Mouse (Mus musculus) monocyte, adult 5-6 weeks (primary cell): ENCODE data around the gene Arel1. TPM values are rescaled to one million over a fixed set of nuclear protein-coding genes. Genes with fewer than 3 reads are reported as not detected.

ENCODE experiments used
- ATAC-seq: fragments of 153-309, 156-312 bp; replicated peaks from 2 replicates; pipeline ENCODE4 v1.8.0; 2017; ENCODE audit warnings: mild to moderate bottlenecking; ENCODE audit not compliant: low TSS enrichment, insufficient number of reproducible peaks, severe bottlenecking, poor library complexity, low FRiP score
- total RNA-seq: library from RNA; stranded (forward); fragments of 200-1000, 200-491, 200-594 nt; gene quantifications from 3 replicates; pipeline ENCODE4 v1.2.3, GENCODE M21; 2017

The Arel1 gene
- total RNA-seq, 1 experiment from 2014 or later, result 42.8 TPM

DNA sequence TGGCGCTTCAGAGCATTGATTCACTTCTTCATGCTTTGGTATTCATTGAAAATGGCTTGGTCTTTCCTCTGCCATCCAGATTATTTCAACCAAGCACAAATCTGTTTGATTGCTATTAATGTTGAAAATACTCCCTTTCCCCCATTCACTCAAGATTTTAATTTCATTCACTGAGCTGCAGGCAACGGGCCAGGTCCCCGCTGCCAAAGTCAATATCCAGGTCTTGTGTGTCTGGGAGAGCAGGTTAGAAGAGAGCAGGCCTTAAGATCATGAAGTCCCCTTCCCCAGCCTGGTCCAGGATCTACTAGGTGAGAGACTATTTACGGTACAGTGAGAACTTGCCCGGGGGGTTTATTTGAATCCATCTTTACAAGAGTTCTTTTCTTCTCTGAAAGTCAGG is 55.7 kb downstream of the Arel1 start:
- ATAC-seq, result no peak

GRCm38 (mm10) chr12:84912652-84913104 is 58.0 kb downstream of the Arel1 start:
- ATAC-seq, result no peak

DNA sequence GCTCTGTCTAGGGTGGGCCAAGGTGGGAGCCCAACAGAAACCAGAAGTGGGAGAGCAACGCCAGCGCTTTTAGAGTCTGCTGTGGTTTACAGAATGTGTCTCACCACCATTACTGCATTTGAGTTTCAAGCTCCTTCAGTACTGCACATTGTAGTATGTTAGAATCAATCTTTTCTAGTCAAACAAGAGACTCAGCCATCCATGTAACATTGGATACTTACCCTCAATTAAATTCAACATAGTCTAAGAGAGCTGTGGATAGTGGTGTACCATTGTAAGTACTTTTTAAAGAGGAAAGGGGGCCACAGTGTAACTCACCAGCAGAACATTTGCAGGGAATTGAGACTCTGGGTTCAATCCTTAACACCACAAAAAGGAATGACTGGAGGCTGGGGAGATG is 59.1 kb downstream of the Arel1 start:
- ATAC-seq, result no peak

GRCm38 (mm10) chr12:84910066-84910465 is 60.6 kb downstream of the Arel1 start:
- ATAC-seq, result no peak

DNA sequence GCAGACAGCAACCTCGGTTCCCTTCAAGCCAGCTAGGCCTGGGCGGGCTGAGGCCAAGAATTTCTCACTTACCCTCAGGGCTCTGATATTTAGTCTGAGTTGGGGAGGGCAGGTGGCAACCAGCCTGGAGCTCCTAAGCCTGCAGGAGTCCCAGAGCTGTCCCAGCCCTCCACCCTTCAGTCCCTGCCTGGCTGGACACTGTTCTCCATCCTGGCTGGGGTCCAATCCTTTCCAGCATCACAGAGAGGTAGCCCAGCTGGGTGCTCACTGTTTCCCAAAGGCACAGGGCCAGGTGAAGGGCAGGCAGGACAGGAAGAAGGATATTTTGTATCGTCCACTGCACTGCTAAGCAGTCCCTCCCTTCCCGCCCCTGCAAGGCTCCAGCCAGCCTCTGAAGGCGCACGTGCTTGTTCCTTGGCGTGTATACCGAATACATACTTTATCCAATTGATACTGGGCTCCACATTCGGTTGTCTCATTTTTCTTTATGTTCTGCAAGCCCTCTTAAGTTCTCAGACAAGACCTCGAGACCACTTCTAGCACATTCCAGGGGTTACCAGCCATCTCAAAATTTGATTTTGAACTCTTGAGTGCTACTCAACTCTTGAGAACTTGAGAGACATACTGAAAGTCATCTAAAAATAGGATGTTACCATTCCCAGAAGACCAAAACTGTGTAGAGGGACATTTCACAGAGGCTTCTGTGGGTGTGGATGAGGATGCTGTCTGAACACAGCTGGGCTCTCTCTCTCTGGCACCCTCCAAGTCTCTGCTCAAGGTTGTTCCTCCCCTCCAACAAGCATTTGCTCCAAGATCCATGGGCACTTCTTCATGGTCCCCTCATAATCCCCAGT is 62.8 kb downstream of the Arel1 start:
- no peak for ATAC-seq

DNA sequence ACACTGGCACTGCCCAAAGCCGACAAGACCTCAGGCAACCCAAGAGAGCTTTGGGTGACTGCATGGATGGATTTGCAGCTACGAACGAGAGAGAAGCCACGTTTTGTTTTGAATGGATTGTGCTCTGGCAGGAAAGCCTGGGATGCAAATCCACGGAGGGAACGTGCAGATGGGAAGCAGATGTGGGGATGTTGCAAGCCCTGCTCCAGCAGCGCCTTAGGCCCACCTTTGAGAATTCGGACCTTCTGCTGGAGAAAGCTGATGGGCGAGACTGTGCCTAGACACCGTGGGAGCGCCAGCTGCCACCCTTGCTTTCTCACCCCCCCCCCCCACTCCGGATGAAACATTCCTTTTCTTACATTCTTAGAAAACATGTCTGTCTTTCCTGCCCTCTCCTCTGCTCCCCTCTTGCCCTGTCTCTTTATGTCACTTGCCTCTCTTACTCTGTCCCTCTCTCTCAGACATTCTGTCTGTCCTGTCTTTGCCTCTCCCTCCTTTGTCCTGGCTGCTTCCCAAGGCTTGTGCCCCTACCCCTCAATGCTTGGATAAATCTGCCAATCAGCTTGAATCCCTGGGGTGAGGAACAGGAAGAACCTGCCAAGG is 63.6 kb downstream of the Arel1 start:
- no peak for ATAC-seq

GRCm38 (mm10) chr12:84904399-84904798 is 66.3 kb downstream of the Arel1 start:
- no peak for ATAC-seq

GRCm38 (mm10) chr12:84900317-84900716 is 70.4 kb downstream of the Arel1 start:
- ATAC-seq, result no peak

- no peak for ATAC-seq
Measured at GRCm38 (mm10) chr12:84897322-84897721, 73.4 kb downstream of the Arel1 start.

DNA sequence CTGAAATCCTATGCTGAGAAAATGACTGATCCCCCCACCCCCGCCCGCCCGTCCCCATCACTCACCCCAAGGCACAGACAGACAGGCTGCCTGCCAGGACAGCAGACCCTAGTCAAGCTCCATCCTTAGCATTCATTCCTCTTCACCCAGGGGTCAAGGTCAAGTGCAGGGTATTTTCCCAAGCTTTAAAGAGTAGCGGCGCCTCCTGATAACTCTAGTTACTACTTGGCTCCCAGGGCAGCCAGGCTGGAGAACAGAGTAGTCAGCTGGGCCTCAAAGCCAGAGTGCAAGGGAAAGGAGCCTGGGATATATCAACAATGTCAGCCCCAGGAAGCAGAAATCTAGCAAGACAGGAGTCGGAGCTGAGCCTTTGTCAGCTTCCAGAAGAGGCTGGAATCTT is 74.5 kb downstream of the Arel1 start:
- no peak for ATAC-seq

GRCm38 (mm10) chr12:84893648-84894628 is 76.8 kb downstream of the Arel1 start:
- no peak for ATAC-seq

GRCm38 (mm10) chr12:84890289-84890688 is 80.4 kb downstream of the Arel1 start:
- no peak for ATAC-seq

DNA sequence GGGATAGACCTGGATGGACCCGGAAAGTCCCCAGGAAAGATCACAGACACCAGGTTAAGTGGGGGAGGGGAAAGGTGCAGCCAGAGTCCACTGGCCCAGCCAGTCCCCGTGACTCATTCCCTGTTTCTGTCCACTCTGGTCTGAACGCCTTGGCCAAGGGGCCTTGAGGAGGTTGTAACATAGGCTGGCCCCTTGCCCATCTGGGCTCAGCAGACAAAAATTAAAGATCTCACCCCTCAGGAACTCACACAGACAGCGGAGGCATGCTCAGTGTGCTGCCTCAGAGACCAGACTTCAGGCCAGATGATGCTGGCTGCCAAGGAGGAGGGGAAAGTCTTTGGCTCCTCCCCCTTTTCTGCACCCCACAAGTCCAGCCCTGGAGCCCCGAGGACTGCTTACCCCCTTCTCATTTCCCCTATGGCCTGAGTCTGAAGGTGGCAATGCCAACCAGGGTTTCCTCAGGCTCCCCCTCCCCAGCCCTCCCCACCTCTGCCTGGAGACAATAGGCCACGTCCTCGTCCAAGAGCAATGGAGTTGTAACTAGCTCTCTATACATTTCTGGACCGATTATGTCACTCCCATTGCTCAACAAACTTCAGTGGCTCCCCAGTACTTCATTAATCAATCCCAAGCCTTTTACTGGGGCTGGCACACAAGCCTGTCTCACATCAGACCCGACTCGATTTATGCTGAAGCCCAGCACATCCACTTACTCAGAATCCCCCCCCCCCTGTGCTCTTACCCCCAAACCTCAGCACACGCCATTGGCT is 85.4 kb downstream of the Arel1 start:
- no peak for ATAC-seq

- ATAC-seq, result no peak
Measured at GRCm38 (mm10) chr12:84884423-84885076, 86.2 kb downstream of the Arel1 start.

DNA sequence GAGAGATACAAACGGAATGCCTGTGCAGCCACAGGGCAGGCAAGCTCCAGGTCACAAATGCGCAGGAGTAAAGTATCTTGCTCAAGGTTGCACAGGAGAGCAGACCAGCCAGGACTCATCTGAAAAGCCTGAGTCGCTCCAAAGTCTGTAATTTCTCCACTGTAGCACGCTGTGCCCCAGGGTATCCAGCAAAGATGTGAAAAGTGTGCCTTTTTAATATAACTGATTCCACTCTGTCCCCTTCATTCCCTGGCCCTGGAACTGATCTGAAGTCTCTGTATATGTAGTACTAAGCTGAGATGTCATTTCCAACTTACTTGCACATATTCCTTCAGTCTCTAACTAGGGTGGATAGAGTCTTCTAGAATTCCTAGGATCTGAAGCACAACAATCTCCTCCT is 87.9 kb downstream of the Arel1 start:
- no peak for ATAC-seq

DNA sequence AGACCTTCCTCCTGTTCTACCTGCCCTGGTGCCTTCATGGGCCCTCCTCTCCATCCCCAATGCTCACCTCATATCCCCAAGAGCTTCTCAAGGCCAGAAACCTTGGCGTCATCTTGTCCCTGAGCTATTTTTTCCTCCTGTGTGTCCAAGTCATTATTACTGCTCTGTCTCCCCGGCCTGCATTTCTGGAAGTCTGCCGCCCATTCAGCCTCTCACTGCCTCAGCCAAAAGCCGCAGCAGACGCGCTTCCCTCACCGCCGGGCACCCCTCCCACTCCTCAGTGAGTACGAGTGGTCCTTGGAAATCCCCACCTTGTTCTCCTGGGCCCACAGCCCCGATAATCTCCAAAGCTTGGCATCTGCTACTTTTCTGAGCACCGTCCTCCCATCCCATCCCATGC is 90.6 kb downstream of the Arel1 start:
- ATAC-seq, result no peak

DNA sequence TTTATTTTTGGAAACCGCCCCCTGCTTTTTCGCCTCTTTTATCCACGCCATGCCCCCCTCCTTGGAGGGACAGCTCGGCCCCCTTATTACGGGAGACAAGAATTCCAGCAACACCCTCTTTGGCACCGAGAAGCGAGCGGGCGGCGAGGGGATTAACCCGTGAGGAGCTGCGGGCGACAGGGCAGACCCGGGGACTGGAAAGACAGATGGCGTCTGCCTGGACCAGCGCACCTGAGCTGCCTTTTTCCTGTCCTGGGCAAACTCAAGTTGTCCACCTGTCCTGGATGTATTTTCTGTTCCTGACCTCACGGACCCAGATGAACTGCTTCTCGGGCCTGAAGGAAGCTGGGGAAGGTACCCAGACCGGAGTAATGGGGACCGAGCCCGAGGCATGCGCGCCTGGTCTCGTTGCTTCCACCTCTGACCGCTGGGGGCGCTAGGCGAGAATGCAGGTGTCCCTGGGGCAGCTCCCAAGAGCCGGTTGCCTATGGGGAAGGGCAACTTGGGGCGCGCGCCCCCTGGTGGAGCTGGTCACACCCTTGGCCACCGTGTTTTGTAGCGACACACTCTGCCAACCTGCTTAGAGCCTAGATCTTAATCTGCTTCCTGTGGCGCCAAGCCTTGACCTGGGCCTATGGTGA is 94.1 kb downstream of the Arel1 start, which contains the start of gene Ltbp2:
Gene Ltbp2 (minus strand): TSS at position 52 of the 641 bp plus-strand sequence.
- ATAC-seq, result peak; percentile 79
